Mouse (Mus musculus) liver, embryonic 12.5 days (tissue): ENCODE data around the gene Dpm2. TPM values are rescaled to one million over a fixed set of nuclear protein-coding genes. Genes with fewer than 3 reads are reported as not detected.

ENCODE experiments used
- ATAC-seq: fragments of 200-750 bp; cut with Nextera tagmentation; 2 replicates; pipeline ENCODE4 v1.8.0; 2017; ENCODE audit warnings: moderate number of reproducible peaks, mild to moderate bottlenecking, moderate library complexity
- H3K27ac ChIP-seq: fragments of 300-500 bp; sonication (generic); 2 replicates; pipeline ENCODE4 v1.5.1; 2016; ENCODE audit warnings: mild to moderate bottlenecking
- H3K27me3 ChIP-seq: fragments of 300-500 bp; sonication (generic); replicated peaks from 2 replicates; pipeline ENCODE4 v1.6.1; 2016; ENCODE audit warnings: mild to moderate bottlenecking, moderate library complexity
- H3K36me3 ChIP-seq: fragments of 300-500 bp; sonication (generic); 2 replicates; pipeline ENCODE4 v1.6.1; 2016; ENCODE audit warnings: mild to moderate bottlenecking, moderate library complexity
- H3K4me1 ChIP-seq: fragments of 300-500 bp; sonication (generic); 2 replicates; pipeline ENCODE4 v1.6.1; 2016
- H3K4me2 ChIP-seq: fragments of 300-500 bp; sonication (generic); 2 replicates; pipeline ENCODE4 v1.6.1; 2016; ENCODE audit warnings: mild to moderate bottlenecking, moderate library complexity
- H3K4me3 ChIP-seq: fragments of 300-500 bp; sonication (generic); 2 replicates; pipeline ENCODE4 v1.5.1; 2016; ENCODE audit warnings: mild to moderate bottlenecking, moderate library complexity
- H3K9ac ChIP-seq: fragments of 300-500 bp; sonication (generic); 2 replicates; pipeline ENCODE4 v1.6.1; 2016; ENCODE audit warnings: mild to moderate bottlenecking, moderate library complexity
- H3K9me3 ChIP-seq: fragments of 300-500 bp; sonication (generic); replicated peaks from 2 replicates; pipeline ENCODE4 v1.6.1; 2016; ENCODE audit warnings: mild to moderate bottlenecking, moderate library complexity
- WGBS: fragments of 180-500 bp; shearing (Covaris S2); methylation state at CpG from one replicate; pipeline ENCODE4 v1.1.7; 2016; ENCODE audit not compliant: insufficient replicate concordance; 5-methylcytosine and 5-hydroxymethylcytosine counted together
- polyA plus RNA-seq: library from polyadenylated mRNA; unstranded; fragments of >200 nt; fragmentation: Nextera tagmentation; extraction: Ambion mirVana; gene quantifications from 2 replicates; pipeline ENCODE4 v1.2.1, GENCODE M21; 2016

Dpm2 gene
- polyA plus RNA-seq, 1 experiment from 2014 or later: 73.8 TPM

DNA sequence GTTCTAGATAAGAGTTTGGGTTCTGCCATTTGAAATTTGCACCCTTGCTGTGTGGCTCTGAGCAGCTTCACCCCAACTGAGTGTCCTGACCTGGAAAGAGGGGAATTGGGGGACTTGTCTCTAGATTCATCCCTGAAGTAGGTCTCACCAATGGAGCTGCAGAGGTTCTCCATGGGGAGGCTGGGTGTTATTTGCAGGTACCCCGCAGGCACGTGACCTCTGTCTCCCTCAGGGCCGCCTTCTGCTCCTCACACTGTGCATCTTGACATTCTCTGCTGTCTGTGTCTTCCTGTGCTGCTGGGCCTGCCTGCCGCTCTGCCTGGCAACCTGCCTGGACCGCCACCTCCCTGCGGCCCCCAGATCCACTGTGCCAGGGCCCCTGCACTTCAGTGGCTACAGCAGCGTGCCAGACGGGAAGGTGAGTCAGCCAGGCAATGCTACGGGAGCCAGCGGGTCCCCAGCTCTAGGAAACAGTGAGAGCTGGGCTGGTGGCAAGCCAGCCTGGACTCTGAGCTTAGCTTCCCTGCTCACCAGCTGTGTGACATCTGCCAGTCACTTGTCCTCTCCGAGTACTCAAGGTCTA is 18.6 kb downstream of the Dpm2 start:
- WGBS: 72% methylated on average over 11 of the region's 11 CpGs
- ATAC-seq: no peak
- peaks cover 21% of the 10 kb centered on the region for H3K36me3 ChIP-seq
- no peak overlapping the region for H3K27ac ChIP-seq
- no peak overlapping the region for H3K9ac ChIP-seq
- no peaks in the 10 kb centered on the region for H3K9me3 ChIP-seq
- no peak overlapping the region for H3K4me3 ChIP-seq
- H3K4me1 ChIP-seq: peaks cover 40% of the 10 kb centered on the region
- no peaks in the 10 kb centered on the region for H3K27me3 ChIP-seq
- H3K4me2 ChIP-seq: peak overlapping the region; percentile 94; the same call in 1 of the 2 replicates

DNA sequence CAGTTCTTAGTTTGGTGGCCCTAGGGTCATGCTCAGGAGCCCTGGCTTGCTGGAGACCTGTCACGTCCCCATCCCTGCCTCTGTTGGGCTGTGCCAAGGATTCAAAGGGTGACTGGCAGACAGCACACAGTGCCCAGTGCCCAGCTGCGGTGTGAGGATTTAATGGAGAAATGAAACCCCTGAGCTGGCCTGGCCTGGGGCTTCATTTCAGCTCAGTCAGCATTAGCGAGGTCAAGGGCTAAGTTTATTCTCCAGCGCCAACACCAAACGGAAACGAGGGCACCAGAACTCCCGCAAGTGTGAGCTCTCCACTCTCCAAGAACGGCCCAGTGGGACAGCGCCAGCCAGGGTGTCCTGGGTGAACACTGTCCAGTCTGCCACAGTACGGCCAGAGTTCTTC is 19.6 kb downstream of the Dpm2 start:
- 82% methylated on average over 10 of the region's 10 CpGs for WGBS
- Histone ChIP-seq H3K9me3 (no peaks in the 10 kb centered on the region), H3K27ac (0 out of 2 replicates have a peak overlapping the region, but pooled peaks have one; percentile 7), H3K4me1 (peaks cover 40% of the 10 kb centered on the region), H3K9ac (no peak overlapping the region), H3K4me2 (no peak overlapping the region), H3K27me3 (no peaks in the 10 kb centered on the region), H3K4me3 (no peak overlapping the region), H3K36me3 (peaks cover 29% of the 10 kb centered on the region)
- ATAC-seq: no peak

DNA sequence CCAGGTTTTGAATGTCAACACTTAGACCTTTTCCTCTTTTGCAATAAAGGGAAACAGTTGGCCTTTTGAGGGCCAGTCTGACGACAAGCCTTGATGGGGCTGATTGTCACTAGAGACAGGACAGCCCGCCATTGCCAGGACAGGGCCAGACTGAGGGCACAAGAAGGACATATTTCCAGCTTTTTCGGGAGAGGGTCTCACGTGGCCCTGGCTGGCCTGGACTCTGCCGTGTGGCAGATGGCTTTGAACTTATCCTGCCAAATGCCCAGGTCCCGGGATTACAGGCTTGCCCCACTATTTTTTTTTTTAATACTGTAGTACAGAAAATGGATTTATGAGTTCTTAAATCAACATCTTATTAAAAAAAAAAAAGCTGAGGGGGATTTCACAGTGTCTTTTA is 20.6 kb downstream of the Dpm2 start:
- peaks cover 38% of the 10 kb centered on the region for H3K4me1 ChIP-seq
- no peaks in the 10 kb centered on the region for H3K9me3 ChIP-seq
- ATAC-seq: no peak
- H3K9ac ChIP-seq: no peak overlapping the region
- H3K27me3 ChIP-seq: no peaks in the 10 kb centered on the region
- peaks cover 34% of the 10 kb centered on the region for H3K36me3 ChIP-seq
- H3K27ac ChIP-seq: no peak overlapping the region
- no peak overlapping the region for H3K4me2 ChIP-seq
- WGBS: 76% methylated on average over 6 of the region's 6 CpGs
- H3K4me3 ChIP-seq: no peak overlapping the region

DNA sequence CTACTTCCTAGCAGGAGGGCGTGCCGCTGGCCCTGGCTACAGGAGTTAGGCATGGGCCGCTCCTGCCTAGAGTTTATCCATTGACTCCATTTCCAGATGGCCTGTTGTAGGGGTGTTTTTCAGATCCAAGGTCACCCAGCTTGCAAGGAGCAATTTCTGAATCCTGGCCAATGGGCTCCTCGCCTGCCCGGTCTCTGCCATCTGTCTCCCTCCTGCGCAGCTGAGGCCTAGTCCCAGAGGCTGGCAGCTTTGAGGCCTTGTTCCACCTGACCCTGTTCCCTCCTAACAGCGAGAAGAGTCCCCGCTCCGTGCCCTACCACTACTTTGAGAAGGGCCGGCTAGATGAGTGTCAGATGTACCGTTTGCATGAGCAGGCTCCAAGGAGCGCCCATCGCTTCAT is 26.1 kb downstream of the Dpm2 start:
- WGBS: 89% methylated on average over 13 of the region's 13 CpGs
- no peak for ATAC-seq
- H3K4me2 ChIP-seq: no peak overlapping the region
- no peaks in the 10 kb centered on the region for H3K9me3 ChIP-seq
- H3K27me3 ChIP-seq: no peaks in the 10 kb centered on the region
- H3K27ac ChIP-seq: no peak overlapping the region
- H3K36me3 ChIP-seq: peaks cover 46% of the 10 kb centered on the region
- no peak overlapping the region for H3K9ac ChIP-seq
- peaks cover 13% of the 10 kb centered on the region for H3K4me1 ChIP-seq
- H3K4me3 ChIP-seq: no peak overlapping the region

DNA sequence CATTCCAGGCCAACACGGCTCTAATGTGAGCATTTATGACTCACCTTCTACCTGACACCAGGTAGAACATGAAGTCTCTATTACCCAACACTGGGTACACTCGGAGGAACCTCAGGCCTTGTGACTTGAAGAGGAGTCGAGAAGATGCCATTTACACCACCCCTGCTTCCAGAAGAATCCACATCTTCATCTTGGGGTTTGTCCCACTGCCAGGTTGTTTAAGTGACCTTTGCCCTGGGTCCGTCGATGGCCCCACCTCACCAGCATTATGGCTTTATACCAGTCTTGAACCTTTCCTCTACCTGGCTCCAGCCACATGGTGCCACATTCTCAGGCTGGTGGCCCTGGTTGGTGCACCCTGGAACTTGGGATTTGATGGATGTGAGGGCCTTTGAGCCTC is 26.6 kb downstream of the Dpm2 start:
- Histone ChIP-seq H3K27me3 (no peaks in the 10 kb centered on the region), H3K4me1 (peaks cover 18% of the 10 kb centered on the region), H3K4me2 (no peak overlapping the region), H3K36me3 (peaks cover 46% of the 10 kb centered on the region), H3K27ac (no peak overlapping the region), H3K9ac (no peak overlapping the region), H3K9me3 (no peaks in the 10 kb centered on the region), H3K4me3 (no peak overlapping the region)
- WGBS: 77% methylated on average over 5 of the region's 5 CpGs
- ATAC-seq: no peak

DNA sequence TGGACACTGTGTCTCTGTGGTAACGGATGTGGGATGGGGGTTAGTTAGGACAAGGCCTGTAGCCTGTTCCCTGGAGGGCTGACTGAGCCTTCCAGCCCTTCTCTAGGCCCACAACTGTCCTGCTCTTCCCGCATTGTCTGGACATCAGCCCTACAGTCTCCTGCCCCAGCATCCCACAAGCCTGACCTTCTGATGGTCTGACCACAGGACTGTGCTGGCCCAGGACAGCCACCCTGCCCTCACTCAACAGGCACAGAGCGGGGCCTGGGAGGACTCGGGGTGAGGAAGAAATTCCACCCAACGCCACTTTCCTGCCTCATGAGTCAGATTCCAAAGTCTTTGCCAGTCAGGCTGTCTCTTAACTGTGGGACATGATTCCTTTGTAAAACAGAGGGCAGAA is 27.0 kb downstream of the Dpm2 start:
- H3K4me2 ChIP-seq: no peak overlapping the region
- no peak overlapping the region for H3K9ac ChIP-seq
- no peak for ATAC-seq
- H3K9me3 ChIP-seq: no peaks in the 10 kb centered on the region
- no peak overlapping the region for H3K4me3 ChIP-seq
- no peaks in the 10 kb centered on the region for H3K27me3 ChIP-seq
- WGBS: 83% methylated on average over 5 of the region's 5 CpGs
- H3K4me1 ChIP-seq: peaks cover 22% of the 10 kb centered on the region
- H3K36me3 ChIP-seq: peaks cover 44% of the 10 kb centered on the region
- H3K27ac ChIP-seq: no peak overlapping the region

DNA sequence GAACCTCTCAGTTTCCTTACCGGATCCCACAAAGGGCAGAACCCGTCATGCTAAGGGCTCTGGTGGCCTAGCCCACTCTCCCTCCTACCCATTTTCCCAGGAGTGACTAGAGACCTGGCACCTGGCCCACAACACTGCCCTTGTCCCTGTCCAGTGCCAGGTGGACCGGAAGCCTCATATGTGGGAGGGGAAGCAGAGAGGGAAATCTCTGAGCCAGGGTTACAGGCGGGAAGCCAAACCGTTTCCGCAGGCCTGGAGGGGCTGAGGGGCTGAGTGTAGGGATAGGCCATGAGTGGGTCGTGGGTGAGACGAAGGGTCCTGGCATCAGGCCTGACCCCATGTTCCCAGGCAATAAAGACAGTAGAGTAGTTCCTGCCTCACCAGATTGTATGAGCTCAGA is 27.8 kb downstream of the Dpm2 start:
- no peak for ATAC-seq
- WGBS: 76% methylated on average over 8 of the region's 8 CpGs
- Histone ChIP-seq H3K4me2 (no peak overlapping the region), H3K36me3 (peaks cover 39% of the 10 kb centered on the region), H3K27me3 (no peaks in the 10 kb centered on the region), H3K9me3 (no peaks in the 10 kb centered on the region), H3K4me1 (peaks cover 22% of the 10 kb centered on the region), H3K4me3 (no peak overlapping the region), H3K27ac (no peak overlapping the region), H3K9ac (0 out of 2 replicates have a peak overlapping the region, but pooled peaks have one; percentile 17)

DNA sequence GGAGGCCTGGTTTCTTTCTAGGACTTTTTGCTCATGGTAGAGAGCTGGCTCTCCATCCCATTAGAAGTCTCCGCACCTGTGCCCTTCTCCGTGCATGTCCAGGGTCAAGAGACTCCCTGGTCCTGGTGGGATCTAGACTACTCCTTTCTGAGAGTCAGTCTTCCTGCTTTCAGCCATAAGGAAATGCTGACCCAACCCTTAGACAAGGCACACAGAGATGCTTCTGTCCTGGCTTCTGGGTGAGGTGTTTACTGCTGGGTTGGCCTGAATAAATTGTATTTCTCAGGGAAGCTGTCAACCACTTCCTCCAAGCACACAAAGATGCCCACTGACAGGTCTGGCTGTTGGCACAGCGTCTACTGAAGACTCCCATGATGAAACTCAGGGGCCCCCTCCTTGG is 28.8 kb downstream of the Dpm2 start, which contains the start of gene St6galnac6:
Gene St6galnac6 (plus strand): TSS at position 301 of the 400 bp plus-strand sequence.
- no peak for ATAC-seq
- no peak within 1 kb of the TSS for H3K4me2 ChIP-seq
- no peaks in the 10 kb centered on the region for H3K27me3 ChIP-seq
- H3K4me1 ChIP-seq: peaks cover 26% of the 10 kb centered on the region
- WGBS: 78% methylated on average over 3 of the region's 3 CpGs
- peaks cover 32% of the 10 kb centered on the region for H3K36me3 ChIP-seq
- no peak within 1 kb of the TSS for H3K27ac ChIP-seq
- H3K4me3 ChIP-seq: no peak within 1 kb of the TSS
- H3K9ac ChIP-seq: 0 out of 2 replicates have a peak within 1 kb of the TSS, but pooled peaks have one; percentile 17
- H3K9me3 ChIP-seq: no peaks in the 10 kb centered on the region

DNA sequence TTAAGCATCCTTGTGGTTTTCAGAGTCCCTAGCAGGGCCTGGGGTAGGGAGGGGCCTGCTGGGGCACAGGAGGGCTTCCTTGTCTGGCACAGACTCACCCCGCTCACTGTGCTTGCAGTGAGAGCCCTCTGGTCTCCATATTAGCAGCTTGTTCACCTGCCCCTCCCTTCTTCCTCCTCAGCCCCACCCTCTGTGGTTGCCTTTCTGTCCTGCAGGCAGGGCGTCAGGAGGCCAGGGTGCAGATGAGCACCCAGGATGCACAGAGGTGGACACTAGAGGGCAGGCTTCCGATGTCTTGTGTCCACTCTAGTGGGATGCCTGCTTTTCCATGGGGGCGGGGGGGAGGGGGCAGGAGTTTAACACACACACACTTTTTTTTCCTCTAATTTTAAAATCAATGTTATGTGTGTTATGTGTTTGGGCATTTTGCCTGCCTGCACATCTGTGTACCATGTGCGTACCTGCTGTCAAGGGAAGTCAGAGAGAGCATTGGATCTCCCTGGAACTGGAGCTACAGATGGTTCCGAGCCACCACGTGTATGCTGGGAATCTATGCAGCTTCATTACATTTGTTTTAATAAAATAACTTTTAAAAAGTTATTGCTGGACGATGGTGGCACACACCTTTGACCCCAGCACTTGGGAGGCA is 30.9 kb downstream of the Dpm2 start:
- H3K9ac ChIP-seq: peak overlapping the region; percentile 46; the same call in 1 of the 2 replicates
- 35% methylated on average over 8 of the region's 8 CpGs for WGBS
- H3K9me3 ChIP-seq: no peaks in the 10 kb centered on the region
- H3K4me1 ChIP-seq: peaks cover 43% of the 10 kb centered on the region
- no peak overlapping the region; the same call in none of the 2 replicates for H3K27ac ChIP-seq
- peak; percentile 75 for ATAC-seq
- no peaks in the 10 kb centered on the region for H3K27me3 ChIP-seq
- peak overlapping the region; percentile 66 for H3K4me2 ChIP-seq
- H3K36me3 ChIP-seq: peaks cover 20% of the 10 kb centered on the region
- H3K4me3 ChIP-seq: no peak overlapping the region

DNA sequence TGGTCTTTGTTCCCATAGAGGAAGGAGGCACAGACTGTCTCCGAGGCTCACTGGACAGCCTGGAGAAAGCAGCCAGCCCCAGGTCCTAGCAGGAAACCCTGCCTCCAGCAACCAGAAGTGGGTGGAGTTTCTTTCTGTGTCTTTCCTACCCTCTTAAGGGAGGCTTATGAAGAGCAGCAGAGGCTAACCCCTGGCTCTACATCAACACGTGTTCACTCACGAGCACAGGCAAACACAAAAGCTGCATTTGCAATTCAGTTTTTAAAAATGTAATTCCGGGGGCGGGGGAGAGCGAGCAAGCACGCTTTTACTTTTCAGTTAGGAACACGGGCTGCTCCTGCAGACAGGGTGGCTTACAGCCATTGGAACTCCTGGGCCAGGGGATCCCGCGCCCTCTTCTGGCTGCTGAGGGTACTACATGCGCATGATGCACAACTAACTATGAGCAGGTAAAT is 32.0 kb downstream of the Dpm2 start:
- H3K4me2 ChIP-seq: peak overlapping the region; percentile 66
- peaks cover 53% of the 10 kb centered on the region for H3K4me1 ChIP-seq
- 1% methylated on average over 11 of the region's 11 CpGs for WGBS
- peak; percentile 57 for ATAC-seq
- peak overlapping the region; percentile 5; the same call in 1 of the 2 replicates for H3K27ac ChIP-seq
- no peaks in the 10 kb centered on the region for H3K27me3 ChIP-seq
- H3K4me3 ChIP-seq: peak overlapping the region; percentile 46
- H3K36me3 ChIP-seq: peaks cover 9% of the 10 kb centered on the region
- H3K9ac ChIP-seq: peak overlapping the region; percentile 52
- H3K9me3 ChIP-seq: no peaks in the 10 kb centered on the region

DNA sequence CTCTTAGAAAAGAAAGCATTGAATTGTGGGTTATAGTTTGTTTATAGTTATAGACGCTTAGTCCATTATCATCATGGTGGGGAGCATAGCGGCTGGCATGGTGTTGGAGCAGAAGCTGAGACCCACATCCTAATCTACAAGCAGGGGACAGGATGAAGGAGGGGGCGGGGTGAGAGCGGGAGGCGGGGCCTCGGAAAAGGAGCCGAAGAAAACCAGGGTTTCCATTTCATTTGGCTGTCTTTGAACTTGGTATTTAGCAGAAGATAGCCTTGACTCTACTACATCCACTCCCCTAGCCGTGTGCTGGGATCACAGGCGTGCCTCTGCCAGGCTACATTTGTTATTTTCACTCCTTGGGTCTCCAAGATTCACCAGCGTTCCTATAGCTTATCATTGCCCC is 34.0 kb downstream of the Dpm2 start:
- H3K9ac ChIP-seq: no peak overlapping the region; the same call in 1 of the 2 replicates
- peaks cover 4% of the 10 kb centered on the region; the same call in 1 of the 2 replicates for H3K36me3 ChIP-seq
- H3K27me3 ChIP-seq: no peaks in the 10 kb centered on the region
- no peaks in the 10 kb centered on the region for H3K9me3 ChIP-seq
- H3K27ac ChIP-seq: no peak overlapping the region
- H3K4me1 ChIP-seq: peaks cover 74% of the 10 kb centered on the region
- no peak for ATAC-seq
- H3K4me2 ChIP-seq: peak overlapping the region; percentile 50
- H3K4me3 ChIP-seq: peak overlapping the region; percentile 25; the same call in 1 of the 2 replicates
- WGBS: 25% methylated on average over 10 of the region's 10 CpGs
